Mouse (Mus musculus): ENCODE results near the gene Grb7.

Gene Grb7

DNA sequence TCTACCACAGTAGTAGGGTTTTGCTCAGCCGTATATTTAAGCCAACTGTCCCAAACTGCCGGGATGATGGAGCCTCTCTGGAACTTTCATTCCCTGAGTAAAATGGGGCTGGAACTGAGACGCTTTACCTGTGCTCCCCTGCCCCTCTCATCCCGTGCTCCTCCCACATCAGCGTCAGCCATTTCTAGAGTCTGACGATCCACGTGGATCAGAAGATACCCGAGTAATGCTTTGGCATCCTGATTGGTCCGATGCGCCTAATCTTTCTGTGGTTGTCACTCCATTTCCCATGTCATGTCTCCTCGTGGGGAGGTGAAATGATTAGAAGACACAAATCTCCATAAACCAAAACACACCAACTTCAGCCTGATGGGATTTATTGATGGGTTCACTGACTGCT is 28.8 kb downstream of the Grb7 start:
- CTCF ChIA-PET: no interaction called here

DNA sequence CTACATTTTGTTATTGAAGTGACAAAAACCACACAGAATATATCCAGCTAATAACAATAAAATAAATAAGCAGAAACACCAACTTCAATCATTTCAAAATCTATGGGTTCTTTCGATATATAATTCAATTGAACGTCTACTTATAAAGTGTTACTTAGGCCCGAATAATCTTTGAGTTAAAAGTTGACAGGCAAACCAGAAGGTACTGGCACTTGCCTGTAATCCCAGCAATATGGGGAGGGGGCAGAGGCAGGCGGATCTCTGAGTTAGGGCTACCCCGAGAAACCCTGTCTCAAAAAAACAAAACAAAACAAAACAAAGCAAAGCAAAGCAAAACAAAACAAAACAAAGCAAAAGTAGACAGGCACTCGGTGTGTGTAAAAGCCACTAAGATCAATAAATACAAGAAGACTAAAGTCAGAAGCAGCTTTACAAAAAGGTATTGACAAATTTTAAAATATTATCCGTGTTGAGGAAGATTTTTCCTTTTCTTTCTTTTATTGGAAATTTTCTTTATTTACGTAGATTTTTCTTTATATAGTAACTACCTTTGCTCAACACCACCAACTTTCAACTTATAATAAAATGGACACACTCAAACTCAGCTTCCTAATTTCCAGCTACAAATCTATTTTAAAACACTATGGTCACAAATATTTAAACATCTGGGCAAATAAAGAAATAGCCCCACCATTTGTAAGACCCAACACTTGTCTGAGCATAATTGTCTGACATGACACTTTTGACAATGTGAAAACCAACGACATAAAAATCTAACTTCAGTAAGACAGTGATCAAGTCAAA is 29.6 kb downstream of the Grb7 start:
- ChIA-PET CTCF (no interaction called here), POLR2A (interaction anchor here in 1 of 4 experiments (0.8 to 1.1 kb wide), 3 partner anchors 8 to 64 kb away, joined by 3 read pairs; partner anchors contain the start of gene Erbb2)

More for the DNA sequence above, 28.8 kb downstream of the Grb7 start:
- POLR2A ChIA-PET: interaction anchor here in 1 of 4 experiments (0.7 kb wide), 1 partner anchor 13 kb away, joined by 3 read pairs; no protein-coding TSS in a partner anchor

DNA sequence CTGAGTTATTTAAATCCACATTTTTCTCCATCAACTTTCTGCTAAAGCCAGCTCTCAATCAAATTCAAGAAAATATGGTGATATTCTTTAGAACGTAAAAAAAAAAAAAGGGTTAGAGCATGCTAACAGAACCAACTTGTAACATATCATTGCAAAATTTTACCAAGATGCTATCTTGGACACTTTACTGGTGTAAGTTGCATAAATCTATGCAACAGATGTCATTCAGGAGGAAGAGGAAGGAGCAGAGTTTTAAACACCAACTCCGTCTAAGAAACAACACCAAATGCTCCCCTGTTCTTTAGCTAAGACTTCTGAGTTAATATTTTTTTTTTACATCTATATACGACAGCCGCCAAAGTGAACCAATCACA is 30.2 kb downstream of the Grb7 start:
- POLR2A ChIA-PET: interaction anchor here in 2 of 4 experiments (0.6 to 1.1 kb wide), 5 partner anchors 8 to 148 kb away, joined by 3 to 5 read pairs (median 3); partner anchors contain the start of gene Erbb2 (in 1 of the 2)
- CTCF ChIA-PET: interaction anchor here in 1 of 4 experiments (0.7 kb wide), 1 partner anchor 105 kb away, joined by 5 read pairs; no protein-coding TSS in a partner anchor

DNA sequence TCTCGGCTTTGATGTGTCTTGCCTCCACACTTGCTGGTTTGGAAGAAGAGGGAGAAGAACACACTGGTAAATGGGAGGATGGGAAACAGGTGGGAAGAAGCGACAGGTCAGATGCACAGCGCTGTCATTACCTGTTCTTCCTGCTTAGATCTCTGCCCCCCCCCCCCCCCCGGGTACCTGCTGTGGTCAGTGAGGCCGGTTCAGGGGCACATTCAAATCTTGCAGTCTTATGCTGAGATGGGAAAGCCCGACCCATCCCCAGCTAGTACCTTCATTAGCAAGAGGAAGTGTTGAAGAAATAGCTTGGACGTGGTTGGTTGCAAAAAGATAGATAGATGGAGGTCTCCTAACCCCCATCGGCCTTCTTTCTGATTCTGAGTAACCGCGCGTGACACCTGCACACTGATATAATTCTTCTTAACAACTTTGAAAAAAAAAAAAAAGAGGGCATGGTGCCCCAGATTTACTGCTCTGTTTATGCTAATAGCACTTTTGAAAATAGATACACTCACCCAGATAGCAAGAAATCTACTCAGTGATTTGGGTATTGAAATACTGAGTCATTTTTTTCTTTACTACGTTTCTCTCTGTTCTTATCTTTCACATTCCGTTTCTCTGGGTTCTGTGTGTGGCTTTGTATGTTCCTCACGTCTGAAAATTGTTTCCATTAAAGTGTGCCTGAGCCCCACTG is 31.0 kb downstream of the Grb7 start:
- ChIA-PET CTCF (interaction anchor here in 3 of 4 experiments (0.6 to 0.7 kb wide), 3 partner anchors 16 to 106 kb away, joined by 3 to 5 read pairs (median 3); no protein-coding TSS in a partner anchor), POLR2A (interaction anchor here in 2 of 4 experiments (0.6 to 1.1 kb wide), 3 partner anchors 30 to 149 kb away, joined by 3 to 5 read pairs (median 4); no protein-coding TSS in a partner anchor)

DNA sequence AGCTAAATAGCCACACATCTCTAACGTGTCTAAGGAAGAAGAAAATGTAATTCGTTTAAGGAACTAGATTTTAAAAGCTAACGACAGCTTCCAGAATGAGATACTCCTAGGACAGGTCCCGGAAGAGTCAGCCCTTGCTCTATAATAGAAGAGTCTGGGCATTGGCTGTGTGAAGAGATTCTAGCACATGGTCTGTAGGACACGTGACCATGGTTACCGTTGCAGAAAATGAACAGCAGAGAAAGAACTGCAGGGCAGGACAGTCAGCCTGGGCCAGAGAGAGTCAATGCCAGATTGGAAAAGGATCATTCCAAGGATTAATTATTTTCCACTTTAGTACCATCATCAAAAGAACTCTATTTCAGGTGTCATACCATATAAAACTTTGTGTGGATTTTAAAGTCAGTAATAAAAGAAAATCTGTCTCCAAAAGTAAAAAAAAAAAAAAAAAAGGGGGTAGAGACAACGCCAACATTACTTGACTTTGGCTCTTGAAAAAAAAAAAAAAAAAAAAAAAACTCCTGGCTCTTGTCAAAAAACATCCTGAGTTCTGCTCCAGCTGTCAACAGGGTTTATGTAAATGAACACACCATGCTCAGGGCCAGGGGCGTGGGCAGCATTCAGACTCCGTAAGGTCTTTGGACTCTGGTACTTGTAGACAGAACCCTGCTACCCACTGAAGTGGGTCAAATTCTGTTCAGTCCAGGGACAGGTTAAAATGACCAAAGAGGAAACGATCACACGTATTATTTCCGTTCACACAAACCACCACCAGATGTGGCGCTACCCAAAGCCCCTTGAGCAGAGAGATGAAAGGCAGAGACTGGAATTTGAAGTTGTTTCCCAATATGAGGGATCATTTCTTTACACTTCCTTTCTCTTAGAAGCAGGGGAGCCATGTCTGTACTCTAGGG is 33.1 kb downstream of the Grb7 start:
- CTCF ChIA-PET: no interaction called here
- POLR2A ChIA-PET: interaction anchor here in 1 of 4 experiments (0.6 kb wide), 1 partner anchor 1547 kb away, joined by 3 read pairs; no protein-coding TSS in a partner anchor

DNA sequence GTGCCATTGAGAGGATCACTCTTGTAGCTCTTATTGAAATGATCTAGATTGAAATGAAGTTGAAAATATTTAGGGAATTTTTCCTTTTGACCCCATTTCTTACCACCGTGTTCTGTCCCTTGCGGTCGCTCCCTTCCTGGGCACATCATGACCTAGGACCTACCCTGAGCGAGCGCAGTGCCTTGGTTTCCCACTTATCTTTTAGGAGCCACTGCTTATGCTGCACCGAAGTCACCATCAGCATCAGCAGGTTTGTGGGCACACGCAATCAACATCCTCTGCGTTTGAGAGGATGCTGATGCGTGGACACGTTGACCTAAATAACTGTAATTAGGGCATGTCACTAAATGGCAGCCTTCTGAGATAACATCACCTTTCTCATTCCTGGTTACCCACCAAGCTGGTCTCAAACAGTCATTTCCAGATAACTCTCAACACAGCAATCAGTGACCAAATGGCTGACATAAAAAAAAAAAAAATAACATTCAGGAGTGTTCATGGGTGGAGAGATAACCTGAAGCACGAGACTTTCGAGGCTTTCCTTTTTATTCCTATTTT is 33.8 kb downstream of the Grb7 start:
- ChIA-PET CTCF (no interaction called here), POLR2A (interaction anchor here in 1 of 4 experiments (0.6 kb wide), 1 partner anchor 1546 kb away, joined by 3 read pairs; no protein-coding TSS in a partner anchor)

DNA sequence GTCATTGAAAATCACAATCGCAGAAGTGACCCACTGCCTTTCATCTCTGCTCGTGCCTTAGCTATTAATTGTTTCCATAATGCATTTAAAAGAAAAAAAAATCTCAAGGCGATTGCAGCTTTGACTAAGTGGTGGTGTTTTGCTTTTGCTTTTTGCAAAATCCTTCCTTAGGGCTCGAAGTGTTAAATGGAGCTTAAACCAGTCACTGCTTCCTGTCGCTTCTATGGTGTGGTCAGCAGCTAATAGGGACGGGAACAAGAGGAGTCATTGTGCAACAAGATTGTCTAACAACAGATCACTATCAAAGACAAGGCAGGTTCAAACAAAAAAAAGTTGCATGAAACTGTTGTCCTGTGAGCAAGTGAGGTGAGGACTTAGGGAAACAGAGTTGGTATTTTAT is 35.0 kb downstream of the Grb7 start:
- POLR2A ChIA-PET: interaction anchor here in 1 of 4 experiments (0.7 to 1.0 kb wide), 2 partner anchors 23 to 29 kb away, joined by 3 to 4 read pairs; no protein-coding TSS in a partner anchor
- CTCF ChIA-PET: no interaction called here

DNA sequence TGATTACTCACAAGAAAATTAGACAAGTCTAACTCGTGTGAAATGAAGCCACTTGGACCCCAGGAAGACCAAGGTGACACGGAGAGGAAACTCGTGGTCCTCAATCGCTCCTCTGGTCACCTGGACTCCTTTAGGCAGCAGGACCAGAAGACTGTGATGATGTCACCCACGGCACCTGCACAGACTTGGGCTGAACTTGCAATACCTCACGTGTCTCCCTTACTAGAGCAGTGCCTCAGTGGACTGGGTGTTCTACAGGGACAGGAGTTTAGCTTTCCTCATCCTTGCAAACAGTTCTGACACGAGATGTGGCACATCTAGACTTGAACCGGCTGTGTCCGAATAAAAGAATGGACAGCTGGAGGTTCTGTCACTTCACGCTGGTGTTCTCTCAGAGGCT is 35.9 kb downstream of the Grb7 start:
- ChIA-PET POLR2A (interaction anchor here in 1 of 4 experiments (0.6 to 1.3 kb wide), 2 partner anchors 12 to 120 kb away, joined by 4 read pairs; no protein-coding TSS in a partner anchor), CTCF (interaction anchor here in 1 of 4 experiments (1.1 kb wide), 1 partner anchor 24 kb away, joined by 3 read pairs; no protein-coding TSS in a partner anchor)

DNA sequence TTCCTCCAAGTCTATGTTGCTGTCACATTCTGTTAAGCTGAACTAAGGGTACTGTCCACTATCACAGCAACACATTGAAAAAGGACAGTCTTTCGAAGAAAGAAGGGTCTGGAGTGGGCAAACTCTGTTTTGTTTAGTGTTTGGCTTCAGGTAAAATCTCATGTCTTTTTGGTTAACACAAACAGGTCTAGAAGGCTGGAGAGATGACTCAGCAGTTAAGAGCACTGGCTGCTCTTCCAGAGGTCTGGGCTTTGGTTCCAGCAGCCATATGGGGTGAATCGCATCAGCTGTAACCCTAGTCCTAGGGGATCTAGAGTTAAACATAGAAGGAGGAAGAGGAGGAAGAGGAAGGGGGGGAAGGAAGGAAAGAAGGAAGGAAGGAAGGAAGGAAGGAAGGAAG is 39.6 kb downstream of the Grb7 start:
- POLR2A ChIA-PET: interaction anchor here in 3 of 4 experiments (0.6 to 1.9 kb wide), 8 partner anchors 15 to 1155 kb away, joined by 3 to 8 read pairs (median 3); partner anchors contain the start of genes Mien1 (in 2 of the 3) and Ormdl3 (in 1 of the 3)
- CTCF ChIA-PET: interaction anchor here in 3 of 4 experiments (0.6 to 1.0 kb wide), 4 partner anchors 28 to 504 kb away, joined by 3 to 9 read pairs (median 3); no protein-coding TSS in a partner anchor

DNA sequence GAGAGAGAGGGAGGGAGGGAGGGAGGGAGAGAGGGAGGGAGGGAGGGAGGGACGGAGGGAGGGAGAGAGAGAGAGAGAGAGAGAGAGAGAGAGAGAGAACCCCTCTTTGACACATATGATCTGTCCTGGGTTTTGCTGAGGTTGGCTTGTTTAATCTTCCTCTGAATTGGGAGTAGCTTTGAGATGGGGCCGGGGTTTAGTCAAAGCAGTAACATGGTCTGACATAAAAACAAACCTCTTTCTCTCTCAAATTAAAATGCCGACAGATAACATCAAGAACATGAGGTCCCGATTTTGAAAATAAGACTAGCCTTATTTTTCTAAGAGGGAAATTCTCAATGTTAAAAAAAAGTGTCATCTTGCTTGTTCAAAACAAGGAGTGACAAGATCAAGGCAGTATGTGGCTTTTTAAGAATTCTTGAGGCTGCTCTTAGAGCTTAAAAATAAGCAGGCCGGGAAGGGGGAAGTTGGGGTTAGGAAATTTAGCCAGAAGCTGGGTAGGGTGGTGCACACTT is 41.4 kb downstream of the Grb7 start:
- ChIA-PET POLR2A (interaction anchor here in 2 of 4 experiments (0.7 to 1.7 kb wide), 4 partner anchors 13 to 75 kb away, joined by 3 read pairs; partner anchors contain the start of gene Erbb2 (in 1 of the 2)), CTCF (no interaction called here)

DNA sequence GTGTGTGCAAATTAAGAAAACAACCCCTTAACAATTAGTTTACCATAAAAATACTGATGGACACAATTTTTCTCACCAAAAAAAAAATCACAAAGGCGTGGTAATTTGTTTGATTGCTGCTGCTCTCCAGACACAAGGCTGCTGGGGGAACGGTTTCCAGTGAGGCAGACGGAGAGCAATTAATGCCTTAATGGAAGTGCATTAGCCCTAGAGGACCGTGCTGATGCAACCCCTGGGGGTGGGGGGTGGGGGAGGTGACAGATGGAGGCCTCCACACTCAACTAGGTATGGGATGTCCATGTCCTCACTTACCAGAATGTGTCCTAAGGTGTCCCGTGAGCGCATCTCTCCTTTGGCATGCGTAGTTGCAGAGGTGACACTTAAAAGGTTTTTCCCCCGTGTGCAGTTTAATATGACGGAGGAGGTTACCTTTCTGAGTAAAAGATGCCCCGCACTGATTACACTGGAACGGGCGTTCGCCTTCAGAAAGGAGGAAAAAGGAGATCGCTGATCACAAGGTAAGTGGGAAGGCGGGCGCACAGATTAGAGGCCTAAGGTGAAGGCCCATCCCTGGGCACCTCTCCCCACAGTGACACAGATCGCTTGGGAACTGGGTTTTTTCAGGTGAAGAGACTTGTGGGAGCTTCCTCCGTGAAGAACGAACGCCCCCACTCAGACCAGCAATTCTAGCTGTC is 42.5 kb downstream of the Grb7 start:
- CTCF ChIA-PET: no interaction called here
- POLR2A ChIA-PET: interaction anchor here in 2 of 4 experiments (0.9 to 1.7 kb wide), 4 partner anchors 15 to 76 kb away, joined by 3 read pairs; partner anchors contain the start of gene Erbb2 (in 1 of the 2)

DNA sequence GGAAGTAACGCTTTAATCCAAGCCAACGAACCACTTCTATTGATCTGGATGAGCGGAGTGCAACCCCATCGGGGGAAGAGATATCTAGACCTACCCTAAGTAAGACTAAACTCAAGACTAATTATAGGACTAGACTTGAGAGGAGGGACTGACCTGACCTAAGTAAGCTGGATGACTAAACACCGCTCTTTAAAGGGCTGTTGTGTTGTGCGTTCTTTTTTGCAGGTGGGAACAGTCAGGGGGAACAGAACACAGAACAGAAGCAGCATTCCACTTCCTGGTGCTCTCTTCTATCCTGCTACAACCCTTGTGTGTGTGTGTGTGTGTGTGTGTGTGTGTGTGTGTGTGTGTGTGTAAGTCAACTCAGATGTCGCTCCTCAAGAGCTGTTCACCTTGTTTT is 45.4 kb downstream of the Grb7 start:
- ChIA-PET CTCF (no interaction called here), POLR2A (interaction anchor here in 1 of 4 experiments (0.6 to 0.9 kb wide), 2 partner anchors 48 to 55 kb away, joined by 3 read pairs; no protein-coding TSS in a partner anchor)

DNA sequence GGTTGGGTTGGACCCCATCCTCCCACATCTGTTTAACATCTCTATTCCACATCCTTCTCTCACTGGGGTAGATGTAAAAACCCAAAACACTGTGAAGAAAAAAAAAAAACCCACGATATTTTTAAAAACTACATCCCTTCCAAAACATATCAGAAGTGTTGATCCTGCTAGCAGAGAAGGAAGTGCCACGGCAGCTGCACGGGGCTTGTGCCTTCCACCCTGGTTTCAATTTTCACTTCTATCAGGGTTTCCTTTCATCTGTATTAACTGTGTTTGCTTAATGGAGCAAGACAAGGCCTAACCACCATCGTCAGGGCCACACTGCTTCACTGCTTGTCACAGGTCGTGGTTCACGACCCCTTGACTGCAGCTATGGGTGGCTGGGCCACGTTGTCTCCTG is 46.8 kb downstream of the Grb7 start:
- ChIA-PET CTCF (interaction anchor here in 1 of 4 experiments (0.6 kb wide), 1 partner anchor 16 kb away, joined by 3 read pairs; no protein-coding TSS in a partner anchor), POLR2A (interaction anchor here in 1 of 4 experiments (0.6 kb wide), 1 partner anchor 25 kb away, joined by 3 read pairs; no protein-coding TSS in a partner anchor)

DNA sequence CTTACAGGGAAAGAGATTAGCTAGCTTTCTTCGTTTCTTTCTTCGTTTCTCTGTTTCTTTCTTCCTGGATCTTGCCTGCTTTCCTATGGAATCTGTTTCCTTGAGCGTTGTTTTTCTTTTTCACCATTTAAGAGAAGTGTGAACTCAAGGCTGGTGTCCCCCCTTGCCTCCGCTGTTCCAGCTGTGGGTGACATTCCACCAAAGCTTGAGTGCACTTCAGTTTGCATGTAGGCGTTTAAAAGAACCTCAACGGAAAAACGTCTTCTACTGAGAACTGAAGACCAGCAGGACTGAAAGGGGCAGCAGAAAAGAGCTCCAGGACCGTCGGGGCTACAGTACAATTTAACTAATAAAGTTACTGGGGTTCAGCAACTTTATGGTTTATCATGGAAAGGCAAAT is 47.2 kb downstream of the Grb7 start:
- POLR2A ChIA-PET: interaction anchor here in 2 of 4 experiments (0.6 to 1.1 kb wide), 3 partner anchors 18 to 25 kb away, joined by 3 read pairs; no protein-coding TSS in a partner anchor
- CTCF ChIA-PET: interaction anchor here in 2 of 4 experiments (0.6 kb wide), 2 partner anchors 15 to 16 kb away, joined by 3 read pairs; no protein-coding TSS in a partner anchor

DNA sequence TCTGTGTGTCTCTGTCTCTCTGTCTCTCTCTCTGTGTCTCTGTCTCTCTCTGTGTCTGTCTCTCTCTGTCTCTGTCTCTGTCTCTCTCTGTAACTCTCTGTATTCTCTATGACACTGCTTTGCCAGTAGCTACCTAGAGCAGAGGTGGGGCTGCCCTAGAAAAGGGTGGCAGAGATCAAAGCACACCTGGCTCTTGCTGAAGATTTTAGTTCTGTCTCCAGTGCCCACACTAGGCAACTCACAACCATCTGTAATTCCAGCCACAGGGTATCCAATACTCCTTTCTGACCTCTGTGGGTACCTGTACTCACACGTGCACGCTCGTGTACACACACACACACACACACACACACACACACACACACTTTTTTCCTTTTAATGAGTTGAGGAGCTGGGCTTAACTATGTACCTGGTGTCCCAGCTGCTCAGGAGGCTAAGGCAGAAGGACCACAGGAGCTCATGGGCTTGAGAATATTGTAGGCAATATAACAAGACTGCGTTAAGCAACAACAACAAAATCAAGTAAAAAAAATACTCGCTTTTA is 49.1 kb downstream of the Grb7 start:
- ChIA-PET POLR2A (interaction anchor here in 1 of 4 experiments (0.6 kb wide), 1 partner anchor 64 kb away, joined by 3 read pairs; no protein-coding TSS in a partner anchor), CTCF (no interaction called here)

All from embryonic stem cell, embryonic (primary cell).